Mouse (Mus musculus) spleen, adult 2 months (tissue): Measurements from ENCODE around the gene Cuedc2.

Source experiments
- CTCF ChIP-seq: fragments of 200-500 bp; IDR thresholded peaks from 2 replicates; pipeline ENCODE4 v1.5.1; 2011; ENCODE audit warnings: mild to moderate bottlenecking, inconsistent platforms; ENCODE audit not compliant: insufficient read depth, insufficient read length, insufficient replicate concordance; ENCODE audit errors: extremely low read depth
- POLR2A ChIP-seq: fragments of 200-500 bp; IDR thresholded peaks from 2 replicates; pipeline ENCODE4 v1.6.1; 2011; ENCODE audit warnings: low read depth, low read length, inconsistent platforms

- TF ChIP-seq POLR2A: no peak
- no peak; the same call in 1 of the 2 replicates for TF ChIP-seq CTCF
Observed at GRCm38 (mm10) chr19:46338942-46339286, 412 bp upstream of the Cuedc2 start.
